Mouse (Mus musculus): ENCODE measurements at regions not wholly inside any gene's neighbourhood (a gene's known extent, or its start where the extent isn't known, plus 50 kb on each side); places are given as distances from the start of the nearest gene placed in this dataset.
"Not testable (repeated sequence)": the region's sequence is repeated elsewhere in the genome, so short reads cannot be mapped to it uniquely, and the experiment has no call there.

DNA sequence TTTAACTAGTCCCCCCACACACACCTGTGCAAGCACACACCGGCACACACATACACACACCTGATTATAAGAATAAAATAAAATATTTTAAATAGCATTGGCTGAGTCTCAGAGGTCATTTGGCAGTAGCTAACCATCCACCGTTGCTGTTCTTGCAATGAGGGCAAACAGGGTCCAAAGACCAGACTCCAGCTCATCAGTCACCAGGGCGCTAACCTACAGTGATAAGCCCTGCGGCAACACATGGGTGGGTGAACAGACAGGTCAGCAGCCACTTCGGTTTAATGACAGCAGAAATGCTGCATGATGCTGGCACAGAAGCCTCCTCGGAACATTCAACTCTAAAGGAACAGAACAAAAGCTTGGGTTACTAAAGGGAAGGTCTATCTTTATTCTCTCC lies 54.9 kb downstream of the Tas2r134 start:
- DNase-seq = no peak

DNA sequence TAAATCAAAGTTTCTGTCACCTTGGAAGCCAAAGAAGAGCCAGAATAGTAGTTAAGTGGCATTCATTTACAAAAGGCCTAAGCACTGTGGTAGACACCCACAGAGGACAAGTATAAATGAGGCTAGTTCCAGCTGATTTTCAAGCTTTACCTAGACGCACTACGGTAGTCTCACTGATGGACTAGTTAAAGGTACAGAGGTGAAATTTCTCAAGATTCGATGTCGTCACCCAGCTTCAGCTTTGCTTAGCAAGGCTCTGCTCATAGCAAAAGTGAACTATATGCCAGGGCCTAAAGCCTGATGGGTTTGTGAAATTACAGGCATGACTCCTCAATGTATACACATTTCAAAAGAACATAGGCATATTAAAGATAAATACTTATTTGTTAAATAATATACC lies 55.4 kb downstream of the Tas2r134 start:
- no peak for DNase-seq

DNA sequence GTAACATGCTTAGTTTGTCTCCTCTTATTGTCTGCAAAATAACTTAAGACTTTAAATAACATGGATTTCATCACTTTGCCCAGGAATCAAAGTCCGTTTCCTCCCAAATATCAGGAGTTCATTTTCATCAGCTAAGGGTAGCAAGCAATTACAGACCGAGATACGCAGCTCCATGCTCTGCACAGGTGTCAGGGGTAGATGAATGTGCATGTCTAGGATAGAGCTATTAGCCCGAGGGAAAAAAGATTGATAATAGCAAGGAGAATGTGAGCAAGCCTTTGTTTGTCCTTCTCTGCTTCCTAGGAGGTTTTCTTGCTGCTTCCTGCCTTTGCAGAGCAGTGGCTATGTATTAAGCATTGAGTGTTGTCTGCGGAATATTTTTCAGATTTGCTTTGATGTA lies 77.8 kb downstream of the Tas2r134 start:
- no peak for DNase-seq

DNA sequence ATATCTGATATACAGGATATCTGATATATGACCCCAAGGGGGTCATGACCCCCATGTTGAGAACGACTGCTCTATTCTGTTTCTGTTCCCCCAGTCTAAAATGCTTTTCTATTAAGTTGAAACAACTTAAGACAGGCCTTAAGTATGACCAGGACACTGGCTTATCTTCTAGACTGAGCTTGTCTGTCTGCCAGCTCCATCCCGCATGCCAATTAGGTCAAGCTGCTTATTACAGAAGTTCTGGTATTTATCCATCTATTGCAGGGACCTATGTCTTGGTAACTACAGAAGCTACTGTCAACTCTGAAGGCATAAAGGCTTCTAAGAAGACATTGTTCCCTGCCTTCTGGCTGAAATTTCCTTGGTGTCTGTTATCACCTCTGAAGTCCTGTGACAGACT lies 81.4 kb downstream of the Tas2r134 start:
- peak; percentile 50 for DNase-seq

DNA sequence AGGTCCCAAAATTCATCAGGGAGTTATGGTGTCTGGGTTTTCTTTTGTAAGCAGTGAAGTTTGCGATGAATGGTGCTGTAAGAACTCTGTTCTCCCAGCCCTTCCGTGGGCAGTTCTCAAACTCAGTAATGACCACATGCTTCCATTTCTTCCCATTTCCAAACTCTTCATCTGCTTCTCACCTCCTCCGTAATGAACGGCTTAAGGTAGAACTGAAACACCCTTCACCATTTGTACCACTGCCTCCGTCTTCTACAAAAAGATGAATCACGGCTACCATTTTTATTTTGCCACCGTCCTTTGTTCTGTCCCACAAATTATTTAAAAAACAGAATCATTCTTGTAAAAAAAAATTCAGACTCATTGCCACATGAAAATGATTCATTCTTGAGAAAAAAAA lies 85.3 kb downstream of the Tas2r134 start:
- no peak for DNase-seq

DNA sequence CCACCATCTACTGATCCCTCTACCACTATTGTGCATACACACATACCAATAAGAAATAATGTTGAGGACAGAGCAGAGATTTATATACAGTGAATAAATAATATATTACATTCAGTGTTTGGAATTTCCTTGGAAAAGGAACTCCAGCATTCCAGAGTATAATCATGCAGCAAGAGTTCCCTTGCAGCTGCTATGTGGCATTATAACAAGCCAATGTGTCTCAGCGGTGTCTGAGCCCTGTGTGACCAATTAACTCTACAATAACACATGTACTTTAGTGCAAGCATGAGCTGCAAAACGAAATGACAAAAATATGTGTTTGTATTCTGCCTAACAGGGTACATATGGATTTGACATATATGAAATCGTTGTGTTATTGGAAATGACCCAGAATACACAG lies 103.5 kb downstream of the Tas2r134 start:
- no peak for DNase-seq

DNA sequence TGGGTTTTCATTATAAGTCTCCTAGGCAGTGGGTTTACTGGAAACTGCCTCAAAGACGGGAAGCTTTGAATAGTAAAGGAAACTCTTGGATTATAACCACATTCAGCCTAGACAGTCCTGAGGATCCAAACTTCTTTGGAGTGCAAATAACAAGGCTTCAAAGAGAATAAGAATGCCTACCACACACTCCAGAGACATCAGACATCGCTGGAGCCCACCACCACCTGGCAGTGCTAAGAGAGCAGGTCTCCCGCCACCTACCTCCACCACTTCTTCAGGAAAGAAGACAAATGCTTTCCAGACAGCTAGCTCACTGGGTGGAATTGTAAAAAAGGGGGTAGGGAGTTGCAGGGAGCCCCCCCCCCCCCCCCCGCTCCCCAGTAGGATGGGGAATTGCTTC lies 104.4 kb downstream of the Tas2r134 start:
- DNase-seq = no peak

DNA sequence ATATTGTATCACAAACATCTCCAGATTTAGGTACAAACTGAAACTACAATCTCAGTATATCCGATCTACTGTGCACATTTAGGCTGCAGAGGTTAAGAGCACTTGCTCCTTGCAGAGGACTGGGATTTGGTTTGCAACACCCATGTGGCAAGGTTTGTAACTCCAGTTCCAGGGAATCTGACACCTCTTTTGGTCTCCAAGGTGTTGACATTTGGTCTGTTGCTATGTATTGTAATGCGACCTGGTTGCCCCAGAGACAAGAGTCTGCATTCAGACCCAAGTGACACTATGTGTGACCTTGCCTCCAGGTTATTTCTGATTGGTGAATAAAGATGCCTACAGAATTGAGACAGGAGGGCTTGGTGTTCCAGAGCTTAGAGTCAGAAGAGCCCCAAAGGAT lies 105.0 kb downstream of the Tas2r134 start:
- DNase-seq = no peak

DNA sequence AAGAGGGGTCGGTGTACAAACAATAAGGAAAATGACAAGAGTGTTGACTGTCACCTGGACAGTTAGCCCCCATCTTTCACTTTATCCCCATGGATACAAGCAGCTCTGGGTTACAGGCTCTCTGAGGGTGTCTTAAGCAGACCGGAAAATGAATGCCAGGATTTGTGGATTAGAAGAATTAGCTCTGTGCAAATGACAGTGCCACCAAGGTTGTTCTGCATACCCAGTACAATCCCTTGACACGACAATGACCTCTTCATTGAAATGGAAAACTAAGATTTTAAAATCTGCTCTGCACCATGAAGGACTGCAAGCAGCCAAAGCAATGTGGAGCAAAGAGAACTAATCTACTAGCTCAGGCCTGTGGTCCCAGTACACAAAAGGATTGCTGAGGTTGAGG lies 105.9 kb downstream of the Tas2r134 start:
- DNase-seq = no peak

DNA sequence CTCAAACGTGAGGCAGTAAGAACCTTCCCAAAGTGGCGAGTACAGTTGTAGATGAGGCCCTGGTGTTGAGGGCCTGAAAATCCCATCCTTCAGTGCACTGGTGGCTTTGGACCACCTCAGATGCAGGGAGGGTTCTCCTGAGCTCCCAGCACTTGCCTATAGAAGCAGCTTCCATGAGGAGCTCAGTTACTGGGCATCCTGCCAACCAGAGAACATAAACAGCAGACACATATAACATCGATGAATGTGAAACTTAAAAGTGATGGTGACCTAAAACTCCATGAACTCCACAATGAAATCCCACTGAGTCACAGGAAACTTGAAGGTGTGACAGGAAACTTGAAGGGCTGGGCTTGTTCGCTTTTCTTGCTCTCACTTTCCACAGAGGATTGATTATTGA lies 109.1 kb downstream of the Tas2r134 start:
- no peak for DNase-seq

DNA sequence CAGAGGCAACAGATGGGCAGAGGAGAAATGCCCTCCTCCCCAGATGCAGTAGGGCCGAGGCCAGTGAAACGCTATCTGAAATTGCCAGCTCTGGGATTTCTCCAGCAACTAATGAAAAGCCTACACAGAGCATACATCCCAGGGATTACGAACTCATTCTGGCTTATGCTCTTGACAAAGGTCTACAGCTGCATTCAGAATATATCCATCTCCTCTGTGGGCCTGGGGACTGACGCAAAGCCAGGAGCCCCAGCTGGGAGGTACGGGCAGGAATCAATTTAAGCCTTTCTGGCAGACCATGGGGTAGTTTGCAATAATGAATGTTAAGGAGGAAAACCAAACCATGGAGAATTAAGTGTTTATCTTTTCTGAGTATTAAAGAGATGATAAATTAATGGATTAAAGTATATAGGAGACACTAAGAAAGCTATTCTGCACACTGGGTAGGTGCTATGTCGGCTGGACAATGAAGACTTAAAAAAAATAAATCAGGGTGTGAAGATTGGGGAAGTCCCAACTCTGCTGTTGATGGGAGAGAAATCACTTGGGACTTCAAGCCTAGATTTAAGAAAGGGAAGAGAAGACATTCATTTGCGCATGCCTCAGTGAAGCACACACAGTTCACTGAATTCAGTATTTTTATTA lies 120.5 kb downstream of the Tas2r134 start:
- DNase-seq = no peak

DNA sequence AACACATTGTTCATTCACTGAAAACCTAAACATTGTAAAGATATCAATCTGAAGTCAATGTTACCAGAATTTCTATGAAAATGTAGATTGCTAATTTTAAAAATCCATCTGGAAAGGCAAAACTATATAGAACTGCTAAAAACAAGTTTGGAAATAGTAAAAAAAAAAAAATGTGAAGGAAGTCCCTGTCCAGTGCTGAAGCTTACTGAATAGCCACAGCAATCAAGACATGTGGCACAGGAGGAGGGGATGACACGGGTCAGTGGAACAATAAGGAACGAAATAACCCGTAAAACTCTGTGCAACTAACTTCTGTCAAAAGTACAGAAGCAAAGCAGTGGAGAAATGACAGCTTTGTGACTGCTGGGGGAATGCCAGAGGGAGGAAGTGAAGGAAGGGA lies 121.9 kb downstream of the Tas2r134 start:
- no peak for DNase-seq

DNA sequence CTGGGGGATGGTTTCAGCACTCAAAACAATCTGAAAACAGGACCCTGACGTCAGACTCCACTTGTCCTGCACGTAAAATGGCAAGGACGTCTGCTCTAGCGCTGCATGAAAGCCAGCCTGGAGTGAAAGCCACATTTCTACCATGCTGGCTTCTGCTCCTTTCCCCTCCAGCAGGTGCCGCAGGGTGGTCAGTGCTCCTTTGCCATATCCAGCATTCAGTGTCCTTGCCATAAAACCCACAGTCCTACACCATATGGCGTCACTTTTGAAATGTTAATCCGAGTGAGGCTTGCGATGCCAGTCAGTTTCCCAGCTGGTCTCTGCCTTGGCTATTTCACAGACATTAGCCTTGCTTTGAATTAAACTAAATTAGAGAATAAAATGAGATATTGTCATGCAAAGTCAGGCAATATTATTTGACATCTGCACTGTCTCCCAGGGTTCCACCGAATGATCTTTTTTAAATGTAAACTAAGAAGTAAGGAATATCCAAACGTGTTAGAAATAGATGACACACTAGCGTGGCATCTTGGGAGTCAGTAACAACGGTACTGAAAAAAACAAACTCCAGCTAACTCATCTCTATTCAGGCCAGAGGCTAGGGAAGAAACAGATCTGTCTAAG lies 125.7 kb downstream of the Tas2r134 start:
- DNase-seq = no peak

DNA sequence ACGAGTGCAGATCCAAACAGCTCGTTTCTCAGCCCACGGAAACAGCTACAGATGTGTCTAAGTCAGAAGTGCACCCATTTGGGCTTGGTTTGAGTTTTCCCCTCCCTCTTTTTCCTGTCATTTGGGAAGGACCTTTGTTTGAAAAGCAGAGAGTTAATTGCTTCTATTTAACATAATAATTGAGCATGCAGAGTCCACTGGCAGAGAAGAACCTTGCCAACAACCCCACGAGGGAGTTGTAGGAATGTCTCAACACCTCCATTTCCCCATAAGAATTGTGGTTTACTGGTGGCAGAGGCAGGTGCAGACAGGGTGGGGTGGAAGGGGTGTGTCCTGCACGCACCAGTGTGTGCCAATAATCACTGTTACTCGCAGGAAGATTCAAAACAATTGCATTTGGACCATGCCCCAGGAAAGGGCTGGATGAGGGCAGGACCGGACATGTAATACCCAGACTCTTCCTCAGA lies 126.3 kb downstream of the Tas2r134 start:
- no peak for DNase-seq

DNA sequence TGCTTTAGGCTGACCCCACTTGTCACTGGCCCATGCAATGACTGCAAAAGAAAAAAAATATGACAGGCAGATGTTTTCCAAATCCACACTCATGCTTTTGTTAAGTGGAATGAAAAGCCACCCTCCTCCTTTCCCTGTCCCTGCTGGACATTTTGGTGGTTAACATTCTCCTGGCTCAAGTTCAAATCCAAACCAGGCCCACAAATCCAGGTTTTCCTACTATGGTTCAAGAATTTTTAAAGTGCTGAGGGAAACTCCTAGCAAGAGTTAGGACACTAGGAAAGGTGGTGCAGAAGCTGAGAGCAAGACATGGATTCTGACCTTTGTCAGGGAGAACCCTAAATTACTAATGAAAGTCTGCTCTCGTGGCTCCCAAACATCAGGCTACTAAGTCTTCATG lies 130.1 kb downstream of the Tas2r134 start:
- DNase-seq = no peak

DNA sequence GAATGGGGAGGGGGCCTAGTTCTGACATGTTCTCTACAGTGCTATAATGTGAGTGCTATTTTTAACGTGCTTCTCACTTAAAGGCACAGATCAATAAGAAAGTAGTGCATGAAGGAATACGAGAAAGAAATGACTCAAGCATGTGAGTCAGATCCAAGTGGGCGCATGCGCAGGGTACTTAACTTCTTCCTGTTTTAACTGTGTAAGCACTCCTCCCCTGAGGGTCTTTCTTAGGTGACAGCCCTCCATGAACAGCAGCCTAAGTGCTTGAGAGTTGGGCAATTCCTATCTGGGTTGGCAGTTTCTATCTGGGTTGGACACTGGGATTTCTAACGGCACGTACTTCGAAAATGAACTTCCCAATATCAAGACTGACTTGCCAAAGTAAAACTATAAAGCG lies 130.8 kb downstream of the Tas2r134 start:
- DNase-seq = no peak

DNA sequence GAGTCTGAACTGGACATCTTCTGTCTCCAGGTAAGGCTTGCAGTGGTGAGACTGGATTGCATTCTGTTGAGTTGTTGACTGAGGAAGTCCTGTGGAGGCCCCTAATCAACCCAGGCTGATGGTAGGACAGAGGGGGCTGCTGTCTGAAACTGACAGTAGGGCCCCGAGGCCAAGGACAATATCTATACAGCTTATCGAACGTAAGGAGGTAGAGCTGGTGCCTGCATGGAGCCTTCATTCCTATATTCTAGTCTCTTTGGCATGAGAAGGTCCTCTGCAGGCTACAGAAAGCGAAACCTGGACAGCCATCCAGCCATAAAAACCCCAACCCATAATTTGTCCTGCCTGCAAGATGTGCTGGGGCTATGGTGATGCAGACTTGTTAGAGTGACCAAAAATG lies 135.6 kb downstream of the Tas2r134 start:
- DNase-seq = no peak

DNA sequence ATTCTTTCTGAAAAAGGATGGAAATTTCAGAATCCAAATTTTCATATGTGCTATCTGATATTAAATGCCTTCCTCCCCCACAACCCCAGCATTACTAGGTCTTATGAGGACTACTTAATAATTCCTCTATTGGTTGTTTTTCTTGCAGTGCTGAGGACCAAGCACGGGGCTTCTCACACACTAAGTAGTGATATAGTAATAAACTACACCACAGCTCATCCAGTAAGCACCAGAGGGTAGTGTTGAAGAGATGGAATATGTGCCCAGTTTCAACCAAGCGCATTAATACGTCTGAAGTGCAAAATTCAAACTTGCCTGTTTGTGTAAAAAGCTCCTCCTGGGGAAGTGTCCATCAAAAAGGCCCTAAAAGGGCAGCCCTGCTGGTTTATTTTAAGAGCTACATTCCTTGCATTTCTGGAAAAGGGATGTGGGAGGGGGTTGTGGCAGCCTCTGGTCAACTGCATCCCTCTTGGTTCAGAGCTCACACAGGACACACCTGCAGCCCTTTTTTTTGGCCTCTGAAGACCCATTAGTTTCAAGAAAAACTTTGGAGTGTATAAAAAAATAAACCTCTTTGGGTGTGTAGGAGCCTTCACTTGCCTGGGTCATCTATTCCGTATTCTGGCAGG lies 140.3 kb downstream of the Tas2r134 start:
- no peak for DNase-seq

DNA sequence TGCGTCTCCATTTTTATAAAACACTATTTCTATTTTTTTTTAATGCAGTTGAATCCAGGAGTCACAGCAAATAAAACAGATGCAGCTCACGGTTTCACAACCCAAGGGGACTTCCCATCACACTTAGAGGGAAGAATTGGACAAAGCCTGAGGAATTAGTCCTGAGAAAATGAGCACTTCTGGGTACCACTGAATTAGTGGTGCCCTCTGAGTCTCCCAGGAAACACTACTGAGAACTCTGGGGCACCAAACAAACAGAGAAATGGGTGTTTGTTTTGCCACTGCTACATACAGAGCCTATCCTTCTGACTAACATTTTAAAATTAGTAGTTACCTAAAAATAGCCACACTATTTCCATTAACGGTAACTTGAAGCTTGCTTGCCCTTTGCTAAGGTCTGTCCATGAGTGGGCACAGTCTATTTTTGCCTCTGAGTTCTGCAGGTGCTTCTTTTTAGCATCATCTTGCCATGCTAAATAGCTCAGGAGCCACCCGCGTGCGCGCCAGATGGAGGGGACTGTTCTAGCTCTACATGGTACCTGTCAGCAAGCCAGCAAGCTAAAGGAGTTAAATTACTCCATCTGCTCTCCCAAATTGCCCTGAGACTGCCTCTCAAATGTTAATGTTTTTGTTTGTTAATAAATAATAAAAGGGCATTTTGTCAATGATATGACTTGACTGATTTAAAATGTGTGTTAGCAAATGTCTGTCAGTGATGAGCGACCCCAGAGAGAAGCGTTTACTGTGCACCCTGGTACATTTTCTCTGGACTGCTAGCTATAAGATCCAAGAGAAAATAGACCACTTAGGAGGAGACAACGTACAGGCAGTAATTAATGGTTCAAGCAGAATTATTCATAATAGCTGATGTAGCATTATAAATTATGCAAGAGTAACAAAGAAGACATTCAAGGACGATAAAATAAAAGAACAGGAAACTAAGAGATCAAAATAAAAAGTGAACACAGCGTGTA lies 141.3 kb downstream of the Tas2r134 start:
- DNase-seq = no peak

DNA sequence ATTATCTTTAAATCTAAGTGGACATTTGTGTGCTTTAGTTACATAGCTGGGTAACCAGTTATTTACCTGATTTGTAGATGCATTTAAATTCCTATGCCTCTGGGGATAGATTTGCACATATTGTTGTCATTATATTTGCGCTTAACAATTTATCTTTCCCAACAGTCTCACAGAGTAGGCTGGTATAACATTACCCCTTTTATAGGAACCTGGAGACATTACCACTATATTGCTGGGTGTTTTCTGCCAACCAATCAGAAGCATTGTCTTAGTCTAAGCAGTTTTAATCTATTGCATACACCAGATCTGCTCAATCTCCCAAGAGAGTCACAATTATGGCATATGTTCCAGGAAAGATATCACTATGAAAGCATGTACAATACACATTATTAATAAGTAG lies 149.8 kb downstream of the Rbm43 start:
- DNase-seq = no peak

DNA sequence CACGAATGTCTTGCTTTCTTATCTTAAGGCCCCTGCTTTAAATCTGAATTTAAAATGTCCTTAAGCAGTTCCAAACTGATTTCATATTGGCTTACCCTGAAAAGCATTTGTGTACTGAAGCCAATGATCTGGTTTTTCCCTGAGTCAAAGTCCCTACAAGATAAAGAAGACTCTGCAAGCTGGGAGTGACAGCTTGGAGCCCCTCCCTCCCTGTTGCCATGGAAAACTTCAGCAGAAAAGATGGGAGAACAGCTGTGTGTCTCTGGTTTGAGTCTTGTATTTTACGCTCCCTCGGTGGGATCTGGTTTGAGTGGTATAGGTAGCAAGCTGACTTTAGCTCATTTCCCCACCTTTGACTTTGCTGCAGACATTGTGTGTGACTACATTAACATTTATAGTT lies 146.1 kb downstream of the Rbm43 start:
- no peak for DNase-seq

DNA sequence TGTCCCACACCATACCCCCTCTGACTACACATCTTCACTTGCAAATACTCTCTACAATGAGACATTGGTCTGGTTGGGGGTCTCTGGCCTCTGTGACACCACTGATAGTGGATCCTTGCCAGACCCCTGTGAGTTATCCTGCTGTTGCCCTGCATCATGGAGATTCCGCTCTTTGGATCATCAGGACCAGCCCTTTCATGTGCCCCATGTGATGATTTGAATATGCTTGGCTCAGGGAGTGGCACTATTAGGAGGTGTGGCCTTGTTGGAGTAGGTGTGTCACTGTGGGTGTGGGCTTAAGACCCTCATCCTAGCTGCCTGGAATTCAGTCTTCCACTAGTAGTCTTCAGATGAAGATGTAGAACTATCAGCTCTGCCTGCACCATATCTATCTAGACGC lies 141.7 kb downstream of the Rbm43 start:
- DNase-seq = not testable (repeated sequence)

DNA sequence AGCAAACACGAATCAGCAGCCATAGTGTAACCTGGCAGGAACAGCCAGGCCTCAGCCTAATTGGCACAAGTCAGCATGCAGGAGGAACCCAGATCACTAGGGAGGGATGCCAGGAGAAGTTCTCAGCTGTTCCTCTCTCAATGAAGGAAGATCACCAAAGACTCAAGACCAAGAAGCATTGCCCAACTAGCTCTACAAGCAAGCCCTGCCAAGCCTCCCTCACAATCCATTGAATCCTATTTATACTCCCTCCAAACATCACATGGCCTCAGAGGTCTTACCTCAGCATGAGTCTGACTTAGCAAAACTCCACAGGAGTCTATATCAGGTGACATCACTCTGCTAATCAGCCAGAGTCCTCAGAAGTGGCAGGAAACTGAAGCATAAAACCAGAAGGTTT lies 135.1 kb downstream of the Rbm43 start:
- DNase-seq = no peak

All from adrenal gland, postnatal 10 days (tissue).